Mouse (Mus musculus) kidney, adult 2 months (tissue): ENCODE measurements around the gene Gmps.

Source experiments
- CTCF ChIP-seq: fragments of 200-500 bp; conservative IDR thresholded peaks from 2 replicates; pipeline ENCODE4 v1.5.1; 2011; ENCODE audit warnings: low read depth, mild to moderate bottlenecking, control low read depth, low read length, moderate library complexity, mixed read lengths; ENCODE audit not compliant: insufficient read depth, insufficient read length
- POLR2A ChIP-seq: fragments of 200-500 bp; IDR thresholded peaks from one replicate; pipeline ENCODE4 v1.6.1; 2011; ENCODE audit warnings: low read depth, low read length, control low read depth

DNA sequence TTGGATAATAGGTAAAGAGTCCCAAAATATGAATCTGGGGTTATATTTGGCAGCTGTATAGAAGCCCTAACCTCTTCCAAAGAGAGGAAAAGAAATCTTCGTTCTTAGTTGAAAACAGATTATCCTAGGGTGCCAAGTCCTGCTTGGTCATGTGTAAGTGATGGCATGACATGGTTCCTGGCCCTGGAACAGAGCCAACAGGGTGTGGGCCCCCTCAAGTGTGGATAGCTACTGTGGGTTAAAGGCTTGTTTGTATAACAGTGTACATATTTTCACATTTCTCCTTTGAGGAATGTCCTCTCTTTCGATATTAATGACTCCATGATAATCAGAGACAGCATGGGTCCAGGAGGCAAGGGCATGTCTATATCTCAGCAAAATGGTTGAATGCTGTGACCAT, 37.0 kb upstream of the Gmps start:
- TF ChIP-seq CTCF (no peak), POLR2A (no peak)
